Mouse (Mus musculus) forebrain, embryonic 16.5 days (tissue): ENCODE data around the gene Tenm4. TPM values are rescaled to one million over a fixed set of nuclear protein-coding genes. Genes with fewer than 3 reads are reported as not detected.
A peak's percentile ranks its signal among the peaks of the same experiment; 100 is the strongest.

ENCODE experiments used
- ATAC-seq: fragments of 200-750 bp; cut with Nextera tagmentation; 2 replicates; pipeline ENCODE4 v1.8.0; 2017; ENCODE audit warnings: mild to moderate bottlenecking, moderate library complexity
- H3K27ac ChIP-seq: fragments of 300-500 bp; sonication (generic); 2 replicates; pipeline ENCODE4 v1.5.1; 2014; ENCODE audit warnings: low read length, control low read depth
- H3K27me3 ChIP-seq: fragments of 300-500 bp; sonication (generic); replicated peaks from 2 replicates; pipeline ENCODE4 v1.6.1; 2014; ENCODE audit warnings: low read length; ENCODE audit not compliant: control insufficient read depth, insufficient read depth
- H3K36me3 ChIP-seq: fragments of 300-500 bp; sonication (generic); 2 replicates; pipeline ENCODE4 v1.6.1; 2014; ENCODE audit not compliant: control insufficient read depth, insufficient read depth
- H3K4me1 ChIP-seq: fragments of 300-500 bp; sonication (generic); replicated peaks from 2 replicates; pipeline ENCODE4 v1.6.1; 2014; ENCODE audit warnings: low read length; ENCODE audit not compliant: control insufficient read depth, insufficient read depth
- H3K4me2 ChIP-seq: fragments of 300-500 bp; sonication (generic); 2 replicates; pipeline ENCODE4 v1.6.1; 2014; ENCODE audit warnings: mild to moderate bottlenecking, low read length, control low read depth
- H3K4me3 ChIP-seq: fragments of 300-500 bp; sonication (generic); replicated peaks from 2 replicates; pipeline ENCODE4 v1.5.1; 2014; ENCODE audit warnings: mild to moderate bottlenecking, low read length, control low read depth
- H3K9ac ChIP-seq: fragments of 300-500 bp; sonication (generic); replicated peaks from 2 replicates; pipeline ENCODE4 v1.6.1; 2014; ENCODE audit warnings: low read depth, low read length, control low read depth
- H3K9me3 ChIP-seq: fragments of 300-500 bp; sonication (generic); 2 replicates; pipeline ENCODE4 v1.6.1; 2016; ENCODE audit warnings: low read length; ENCODE audit not compliant: control insufficient read depth
- WGBS: fragments of 180-500 bp; shearing (Covaris S2); extraction: QIAGEN DNeasy Blood & Tissue Kit; methylation state at CpG from one replicate; pipeline ENCODE4 v1.1.7; 2014; 5-methylcytosine and 5-hydroxymethylcytosine counted together
- polyA plus RNA-seq: library from polyadenylated mRNA; unstranded; fragments of >200 nt; fragmentation: Nextera tagmentation; extraction: Ambion mirVana; gene quantifications from 2 replicates; pipeline ENCODE4 v1.2.1, GENCODE M21; 2015

Tenm4 gene
- polyA plus RNA-seq, 1 experiment from 2014 or later = 105 TPM

DNA sequence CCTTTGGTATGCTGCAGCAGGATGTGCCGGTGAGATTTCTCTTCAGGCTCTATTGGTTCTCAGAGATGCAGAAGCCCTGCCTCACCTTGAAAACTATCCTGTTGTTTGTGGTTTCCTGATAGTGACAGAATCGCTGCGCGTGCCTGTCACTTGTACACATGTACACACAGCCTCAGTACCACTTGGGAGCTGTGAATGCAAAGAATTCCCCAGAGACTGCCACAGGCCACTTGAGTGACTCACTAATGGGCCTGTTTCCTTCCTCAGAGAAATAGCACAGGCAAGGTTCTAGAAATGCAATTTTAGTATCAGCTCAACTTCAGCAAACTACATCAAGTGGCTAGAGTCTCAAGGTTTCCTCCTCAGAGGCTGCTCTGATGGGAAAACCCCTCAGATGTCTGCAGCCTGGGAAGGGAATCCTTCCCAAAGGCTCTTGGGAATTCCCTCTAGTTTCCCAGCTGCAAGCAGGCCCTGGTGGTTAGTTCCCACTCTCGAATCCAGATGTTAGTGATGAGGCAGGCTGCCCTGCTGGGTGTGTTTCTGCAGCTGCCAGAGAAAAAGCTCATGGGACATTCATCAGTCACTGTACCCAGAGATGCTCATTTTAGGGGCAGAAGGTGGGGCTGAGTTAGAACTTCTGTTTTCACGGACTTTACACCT lies 203.1 kb downstream of the Tenm4 start:
- Histone ChIP-seq H3K9me3 (no peaks in the 10 kb centered on the region), H3K4me3 (no peak overlapping the region), H3K27ac (no peak overlapping the region), H3K36me3 (no peaks in the 10 kb centered on the region), H3K27me3 (no peaks in the 10 kb centered on the region), H3K9ac (no peak overlapping the region), H3K4me2 (no peak overlapping the region), H3K4me1 (peaks cover 11% of the 10 kb centered on the region; the same call in 1 of the 2 replicates)
- no peak for ATAC-seq
- WGBS = 76% methylated on average over 6 of the region's 6 CpGs

- WGBS = 74% methylated on average over 6 of the region's 6 CpGs
- Histone ChIP-seq H3K4me2 (no peak overlapping the region), H3K27me3 (no peaks in the 10 kb centered on the region), H3K27ac (no peak overlapping the region), H3K4me3 (no peak overlapping the region), H3K4me1 (0 out of 2 replicates have a peak, but pooled peaks cover 8% of the 10 kb centered on the region), H3K36me3 (no peaks in the 10 kb centered on the region), H3K9ac (no peak overlapping the region), H3K9me3 (no peaks in the 10 kb centered on the region)
- ATAC-seq = 0 out of 2 replicates have a peak, but pooled peaks have one; percentile 27
Measured at GRCm38 (mm10) chr7:96375507-96375906, 204.5 kb downstream of the Tenm4 start.

- Histone ChIP-seq H3K27ac (peak overlapping the region; percentile 70), H3K4me3 (no peak overlapping the region), H3K4me2 (no peak overlapping the region), H3K36me3 (no peaks in the 10 kb centered on the region), H3K4me1 (peaks cover 15% of the 10 kb centered on the region), H3K9me3 (no peaks in the 10 kb centered on the region), H3K27me3 (no peaks in the 10 kb centered on the region), H3K9ac (no peak overlapping the region)
- 2% methylated on average over 6 of the region's 6 CpGs for WGBS
- peak; percentile 87 for ATAC-seq
Measured at GRCm38 (mm10) chr7:96383686-96384528, 212.9 kb downstream of the Tenm4 start.

GRCm38 (mm10) chr7:96384726-96385500 lies 213.9 kb downstream of the Tenm4 start:
- ATAC-seq = no peak
- H3K4me1 ChIP-seq = peaks cover 18% of the 10 kb centered on the region
- 66% methylated on average over 11 of the region's 11 CpGs for WGBS
- no peaks in the 10 kb centered on the region for H3K36me3 ChIP-seq
- no peaks in the 10 kb centered on the region for H3K9me3 ChIP-seq
- no peak overlapping the region for H3K9ac ChIP-seq
- H3K4me3 ChIP-seq = no peak overlapping the region
- H3K4me2 ChIP-seq = no peak overlapping the region
- H3K27me3 ChIP-seq = no peaks in the 10 kb centered on the region
- H3K27ac ChIP-seq = no peak overlapping the region

DNA sequence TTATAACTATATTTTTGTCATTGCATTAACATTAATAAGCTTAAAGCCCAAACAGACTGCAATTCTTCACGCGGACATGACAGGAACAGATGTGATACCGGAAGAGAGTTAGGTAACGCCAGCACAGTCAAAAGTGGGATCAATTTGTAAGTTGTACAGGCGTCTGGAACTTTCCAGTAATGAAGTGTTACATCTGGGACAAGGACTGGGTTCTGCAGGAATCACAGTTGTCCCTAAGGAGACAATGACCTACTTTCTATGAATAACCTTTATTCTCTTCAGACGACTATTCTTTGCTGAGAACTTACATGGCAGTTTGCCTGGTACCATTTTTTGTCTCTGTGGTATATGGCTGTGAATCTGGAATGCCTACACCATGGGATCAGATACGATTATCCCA lies 214.8 kb downstream of the Tenm4 start:
- peaks cover 20% of the 10 kb centered on the region for H3K4me1 ChIP-seq
- no peaks in the 10 kb centered on the region for H3K36me3 ChIP-seq
- no peak for ATAC-seq
- H3K9me3 ChIP-seq = no peaks in the 10 kb centered on the region
- no peak overlapping the region for H3K4me2 ChIP-seq
- 73% methylated on average over 7 of the region's 7 CpGs for WGBS
- H3K27ac ChIP-seq = no peak overlapping the region
- H3K9ac ChIP-seq = no peak overlapping the region
- no peak overlapping the region for H3K4me3 ChIP-seq
- H3K27me3 ChIP-seq = no peaks in the 10 kb centered on the region

GRCm38 (mm10) chr7:96390034-96390670 lies 219.1 kb downstream of the Tenm4 start:
- Histone ChIP-seq H3K27me3 (no peaks in the 10 kb centered on the region), H3K9me3 (no peaks in the 10 kb centered on the region), H3K27ac (0 out of 2 replicates have a peak overlapping the region, but pooled peaks have one; percentile 8), H3K4me3 (no peak overlapping the region), H3K36me3 (no peaks in the 10 kb centered on the region), H3K4me1 (peaks cover 10% of the 10 kb centered on the region; the same call in 1 of the 2 replicates), H3K4me2 (no peak overlapping the region), H3K9ac (no peak overlapping the region)
- WGBS = 11% methylated on average over 6 of the region's 6 CpGs
- ATAC-seq = peak; percentile 82

DNA sequence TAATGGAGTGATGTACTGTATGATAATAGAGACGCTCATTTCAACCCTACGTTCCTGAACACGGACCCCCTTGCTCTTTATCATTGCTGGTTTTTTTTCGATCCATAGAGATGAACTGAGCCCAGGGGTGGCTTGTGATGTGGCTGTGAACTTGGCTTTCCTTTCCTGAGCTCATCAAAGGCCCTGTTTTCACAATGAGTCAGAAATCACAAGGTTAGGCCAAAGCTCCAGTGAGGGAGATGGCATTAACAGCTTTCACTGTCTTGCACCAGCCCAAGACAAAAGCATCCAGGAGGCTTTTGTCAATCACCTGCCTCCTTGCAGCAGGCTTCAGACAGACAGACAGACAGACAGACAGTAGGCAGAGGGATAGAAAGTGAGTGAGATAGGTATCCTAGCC lies 219.8 kb downstream of the Tenm4 start:
- no peaks in the 10 kb centered on the region for H3K27me3 ChIP-seq
- H3K9me3 ChIP-seq = no peaks in the 10 kb centered on the region
- WGBS = 81% methylated on average over 4 of the region's 4 CpGs
- peaks cover 5% of the 10 kb centered on the region; the same call in 1 of the 2 replicates for H3K4me1 ChIP-seq
- H3K27ac ChIP-seq = no peak overlapping the region
- no peak for ATAC-seq
- H3K4me2 ChIP-seq = no peak overlapping the region
- no peaks in the 10 kb centered on the region for H3K36me3 ChIP-seq
- no peak overlapping the region for H3K4me3 ChIP-seq
- H3K9ac ChIP-seq = no peak overlapping the region

DNA sequence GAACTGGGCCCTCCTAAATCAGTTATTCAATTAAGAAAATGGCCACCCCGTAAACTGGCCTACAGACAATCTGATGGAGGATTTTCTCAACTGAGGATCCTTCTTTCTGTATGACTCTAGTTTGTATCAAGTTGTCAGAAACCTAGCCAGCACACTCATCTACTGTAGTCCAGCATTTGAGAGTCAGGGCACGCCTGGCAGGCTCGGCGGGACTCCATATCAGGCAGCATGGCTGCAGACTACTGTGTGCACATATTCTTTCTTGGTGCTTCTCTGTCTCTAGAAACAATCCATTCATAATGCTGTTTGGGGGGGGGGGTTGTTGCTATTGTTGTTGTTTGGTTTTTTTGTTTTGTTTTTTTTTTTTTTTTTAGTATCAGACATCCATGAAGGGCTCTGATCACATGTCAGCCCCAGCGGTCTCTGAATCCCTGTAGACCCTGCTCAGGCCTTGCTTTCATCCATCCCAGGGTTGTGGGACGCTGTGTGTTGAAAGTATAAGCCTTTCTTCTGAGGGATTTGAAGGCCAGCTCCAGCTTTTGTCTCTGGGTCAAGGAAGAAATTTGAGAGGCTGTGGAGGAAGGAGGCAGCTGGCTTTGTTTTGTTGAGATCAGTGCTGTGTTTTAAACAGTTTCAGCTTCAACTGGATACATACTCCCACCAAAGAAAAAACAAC lies 220.9 kb downstream of the Tenm4 start:
- H3K4me2 ChIP-seq = no peak overlapping the region
- no peak for ATAC-seq
- 0 out of 2 replicates have a peak, but pooled peaks cover 4% of the 10 kb centered on the region for H3K4me1 ChIP-seq
- H3K27me3 ChIP-seq = no peaks in the 10 kb centered on the region
- no peak overlapping the region for H3K27ac ChIP-seq
- no peak overlapping the region for H3K4me3 ChIP-seq
- H3K9me3 ChIP-seq = no peaks in the 10 kb centered on the region
- 63% methylated on average over 6 of the region's 6 CpGs for WGBS
- no peaks in the 10 kb centered on the region for H3K36me3 ChIP-seq
- no peak overlapping the region for H3K9ac ChIP-seq
